Mouse (Mus musculus) testis, adult 2 months (tissue): ENCODE measurements around the gene Nim1k. TPM values are rescaled to one million over a fixed set of nuclear protein-coding genes. Genes with fewer than 3 reads are reported as not detected.
"Not testable (repeated sequence)": the region's sequence is repeated elsewhere in the genome, so short reads cannot be mapped to it uniquely, and the experiment has no call there.

Source experiments
- H3K27ac ChIP-seq: fragments of 200-500 bp; 2 replicates; pipeline ENCODE4 v1.5.1; 2012; ENCODE audit warnings: low read depth, low read length; ENCODE audit not compliant: control insufficient read depth, insufficient read depth
- H3K27me3 ChIP-seq: fragments of 200-500 bp; 2 replicates; pipeline ENCODE4 v1.6.1; 2012; ENCODE audit warnings: mild to moderate bottlenecking, low read length, moderate library complexity; ENCODE audit not compliant: control insufficient read depth, insufficient read depth
- H3K36me3 ChIP-seq: fragments of 200-500 bp; 2 replicates; pipeline ENCODE4 v1.6.1; 2012; ENCODE audit warnings: mild to moderate bottlenecking, low read length; ENCODE audit not compliant: control insufficient read depth, insufficient read depth
- H3K4me1 ChIP-seq: fragments of 200-500 bp; 2 replicates; pipeline ENCODE4 v1.6.1; 2012; ENCODE audit warnings: low read length; ENCODE audit not compliant: control insufficient read depth, insufficient read depth
- H3K4me3 ChIP-seq: fragments of 200-500 bp; 2 replicates; pipeline ENCODE4 v1.5.1; 2012; ENCODE audit warnings: low read depth, mild to moderate bottlenecking, low read length, moderate library complexity, mixed read lengths; ENCODE audit not compliant: control insufficient read depth
- CTCF ChIP-seq: fragments of 200-500 bp; IDR thresholded peaks from 2 replicates; pipeline ENCODE4 v1.5.1; 2012; ENCODE audit warnings: low read depth, mild to moderate bottlenecking, inconsistent platforms, low read length, moderate library complexity; ENCODE audit not compliant: control insufficient read depth, insufficient read depth, insufficient replicate concordance
- POLR2A ChIP-seq: fragments of 200-500 bp; IDR thresholded peaks from 2 replicates; pipeline ENCODE4 v1.6.1; 2012; ENCODE audit warnings: low read depth, mild to moderate bottlenecking, inconsistent platforms, low read length, moderate library complexity; ENCODE audit not compliant: control insufficient read depth
- polyA plus RNA-seq: library from polyadenylated mRNA; depleted of rRNA; stranded (reverse); fragments of >200 nt; gene quantifications from 2 replicates; pipeline ENCODE4 v1.2.3, GENCODE M21; 2012

The Nim1k gene
- polyA plus RNA-seq, 1 experiment: 2.2 TPM

GRCm38 (mm10) chr13:119709388-119710267 is 46.1 kb downstream of the Nim1k start:
- no peak for TF ChIP-seq POLR2A
- TF ChIP-seq CTCF: no peak
- H3K36me3 ChIP-seq: no peaks in the 10 kb centered on the region
- H3K27me3 ChIP-seq: no peaks in the 10 kb centered on the region
- H3K4me1 ChIP-seq: no peaks in the 10 kb centered on the region
- 0 out of 2 replicates have a peak overlapping the region, but pooled peaks have one; percentile 6 for H3K27ac ChIP-seq
- no peak overlapping the region for H3K4me3 ChIP-seq

DNA sequence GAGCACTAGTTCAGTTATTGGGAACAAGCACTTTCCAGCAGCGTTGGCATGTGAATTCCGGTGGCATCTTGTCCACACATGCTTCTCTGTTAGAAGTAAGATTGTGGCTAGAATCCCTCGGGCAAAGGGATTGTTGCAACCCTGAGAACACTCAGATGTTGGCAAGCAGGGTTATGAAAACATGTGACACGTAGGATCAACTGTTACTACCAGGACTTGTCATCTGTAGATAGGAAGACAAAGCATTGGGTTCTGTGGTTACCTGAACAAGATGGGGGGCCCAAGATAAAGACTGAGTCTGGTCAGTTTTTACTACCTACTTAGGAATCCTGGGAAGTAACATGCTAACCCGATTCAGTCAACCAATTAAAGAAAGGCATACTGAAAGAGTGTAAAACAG is 46.7 kb downstream of the Nim1k start:
- H3K27me3 ChIP-seq: no peaks in the 10 kb centered on the region
- H3K4me3 ChIP-seq: no peak overlapping the region
- no peaks in the 10 kb centered on the region for H3K4me1 ChIP-seq
- TF ChIP-seq POLR2A (no peak), CTCF (no peak)
- no peaks in the 10 kb centered on the region for H3K36me3 ChIP-seq
- H3K27ac ChIP-seq: no peak overlapping the region

DNA sequence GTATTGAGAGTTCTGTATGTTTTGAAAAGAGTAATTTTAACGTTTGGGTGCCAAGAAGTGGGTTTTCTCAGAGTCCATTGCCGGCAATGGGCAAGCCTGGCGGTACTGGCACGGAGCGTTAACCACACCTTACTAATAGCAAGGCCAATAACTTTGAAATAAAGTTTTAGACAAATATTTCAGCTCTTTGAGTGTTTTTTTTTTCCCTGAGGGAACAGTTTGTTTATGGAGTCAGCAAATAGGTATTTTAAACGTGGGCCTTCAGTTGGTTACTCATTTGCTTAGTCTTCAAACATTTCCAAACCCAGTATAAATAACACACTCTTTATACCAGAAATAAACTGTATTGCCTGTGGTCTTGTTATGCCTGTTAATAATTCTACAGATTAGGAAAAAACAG is 47.8 kb downstream of the Nim1k start:
- no peak for TF ChIP-seq POLR2A
- no peak for TF ChIP-seq CTCF
- Histone ChIP-seq H3K4me1 (no peaks in the 10 kb centered on the region), H3K27ac (no peak overlapping the region), H3K4me3 (no peak overlapping the region), H3K36me3 (no peaks in the 10 kb centered on the region), H3K27me3 (no peaks in the 10 kb centered on the region)

- Histone ChIP-seq H3K4me3 (no peak overlapping the region), H3K4me1 (no peaks in the 10 kb centered on the region), H3K27me3 (no peaks in the 10 kb centered on the region), H3K27ac (no peak overlapping the region), H3K36me3 (no peaks in the 10 kb centered on the region)
- TF ChIP-seq CTCF (no peak), POLR2A (no peak)
Observed at GRCm38 (mm10) chr13:119706953-119707352, 48.7 kb downstream of the Nim1k start.

- not testable (repeated sequence) for H3K36me3 ChIP-seq, H3K27ac ChIP-seq, H3K4me3 ChIP-seq, H3K4me1 ChIP-seq, H3K27me3 ChIP-seq
Observed at GRCm38 (mm10) chr13:119706278-119706880, 49.3 kb downstream of the Nim1k start.

DNA sequence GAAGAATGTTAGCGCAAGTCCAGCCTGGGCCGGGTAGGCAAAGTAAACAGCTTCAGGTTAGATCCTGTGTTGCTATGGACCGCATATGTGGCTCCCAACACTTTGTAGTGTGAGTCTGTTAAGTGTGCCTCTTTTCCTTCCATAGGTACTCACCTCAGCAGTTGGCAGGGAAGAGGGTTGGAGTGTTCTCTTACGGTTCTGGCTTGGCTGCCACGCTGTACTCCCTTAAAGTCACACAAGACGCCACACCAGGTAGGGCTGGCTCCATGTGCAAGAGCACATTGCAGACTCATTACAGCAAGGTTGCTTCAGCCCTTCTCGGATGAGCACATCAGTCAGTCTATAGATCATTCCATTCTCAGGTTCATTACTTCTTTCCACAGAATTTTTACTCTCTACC is 51.4 kb downstream of the Nim1k start:
- H3K36me3 ChIP-seq: no peaks in the 10 kb centered on the region
- TF ChIP-seq POLR2A (no peak), CTCF (no peak)
- H3K4me3 ChIP-seq: no peak overlapping the region
- H3K27ac ChIP-seq: no peak overlapping the region
- no peaks in the 10 kb centered on the region for H3K4me1 ChIP-seq
- no peaks in the 10 kb centered on the region for H3K27me3 ChIP-seq

GRCm38 (mm10) chr13:119698436-119698835 is 57.2 kb downstream of the Nim1k start:
- no peaks in the 10 kb centered on the region for H3K4me1 ChIP-seq
- H3K36me3 ChIP-seq: no peaks in the 10 kb centered on the region
- H3K4me3 ChIP-seq: no peak overlapping the region
- TF ChIP-seq POLR2A: no peak
- no peak for TF ChIP-seq CTCF
- no peak overlapping the region for H3K27ac ChIP-seq
- no peaks in the 10 kb centered on the region for H3K27me3 ChIP-seq
